Mouse (Mus musculus) C2C12 (cell line): ENCODE measurements around the gene Plxna1.

Experiments
- CTCF ChIP-seq: IDR thresholded peaks from one replicate; pipeline ENCODE4 v1.5.1; 2011; ENCODE audit not compliant: control insufficient read depth, insufficient read depth, insufficient read length
- MYOD1 ChIP-seq: IDR thresholded peaks from one replicate; pipeline ENCODE4 v1.6.1; 2011; ENCODE audit warnings: low read depth; ENCODE audit not compliant: control insufficient read depth, insufficient read length
- MYOG ChIP-seq: IDR thresholded peaks from one replicate; pipeline ENCODE4 v1.6.1; 2011; ENCODE audit not compliant: control insufficient read depth, insufficient read length; ENCODE audit errors: extremely low read depth

- TF ChIP-seq CTCF = no peak
- no peak for TF ChIP-seq MYOD1
- TF ChIP-seq MYOG = no peak
Observed at GRCm38 (mm10) chr6:89381851-89382250, 19.4 kb upstream of the Plxna1 start.
